Mouse (Mus musculus) lung, adult 2 months (tissue): ENCODE measurements at regions not wholly inside any gene's neighbourhood (a gene's known extent, or its start where the extent isn't known, plus 50 kb on each side); places are given as distances from the start of the nearest gene placed in this dataset.

Experiments
- DNase-seq: peaks from one replicate; pipeline ENCODE4 v3.0.0; 2022
- H3K4me1 ChIP-seq: fragments of 200-500 bp; 2 replicates; pipeline ENCODE4 v1.6.1; 2011; ENCODE audit warnings: low read length; ENCODE audit not compliant: control insufficient read depth, insufficient read depth
- H3K4me3 ChIP-seq: fragments of 200-500 bp; replicated peaks from 2 replicates; pipeline ENCODE3; 2011; ENCODE audit warnings: low read depth, mild to moderate bottlenecking, control low read depth, low read length; ENCODE audit errors: extremely low read depth
- CTCF ChIP-seq: fragments of 200-500 bp; IDR thresholded peaks from 2 replicates; pipeline ENCODE4 v1.5.1; 2011; ENCODE audit warnings: mild to moderate bottlenecking, low read length, control low read depth; ENCODE audit not compliant: insufficient read depth
- POLR2A ChIP-seq: fragments of 200-500 bp; IDR thresholded peaks from 2 replicates; pipeline ENCODE4 v1.6.1; 2011; ENCODE audit warnings: low read depth, mild to moderate bottlenecking, control low read depth, low read length, borderline replicate concordance; ENCODE audit errors: extremely low read depth
- WGBS: fragments of 180-500 bp; shearing (Covaris S2); methylation state at CpG from one replicate; pipeline ENCODE4 v1.1.7; 2018; 5-methylcytosine and 5-hydroxymethylcytosine counted together

- no peak overlapping the region for H3K4me3 ChIP-seq
- 60% methylated on average over 9 of the region's 9 CpGs for WGBS
- H3K4me1 ChIP-seq = no peaks in the 10 kb centered on the region
- TF ChIP-seq CTCF (no peak), POLR2A (no peak)
- no peak for DNase-seq
Observed at GRCm38 (mm10) chr4:137216908-137217497, 60.3 kb upstream of the Wnt4 start.

DNA sequence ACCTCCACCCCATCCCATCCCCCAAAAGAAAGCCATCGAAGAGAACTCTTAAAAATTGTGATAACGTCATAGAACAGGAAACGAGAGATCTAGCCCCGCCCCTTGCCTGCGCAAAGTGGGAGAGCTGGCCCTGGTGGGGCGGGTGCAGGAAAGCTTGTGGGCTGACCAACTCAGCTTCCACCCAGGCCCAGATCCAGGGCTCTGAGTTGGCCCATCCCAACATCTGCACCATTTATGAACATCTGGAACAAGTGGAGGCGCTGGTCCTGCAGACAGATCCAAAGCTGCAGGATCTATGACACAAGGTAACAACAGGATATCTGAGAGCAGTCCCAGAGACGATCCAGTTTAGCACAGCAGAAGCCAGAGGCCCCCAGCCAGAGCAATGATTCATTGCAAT, 62.7 kb upstream of the Wnt4 start:
- TF ChIP-seq POLR2A (no peak), CTCF (no peak)
- no peaks in the 10 kb centered on the region for H3K4me1 ChIP-seq
- DNase-seq = no peak
- no peak overlapping the region for H3K4me3 ChIP-seq
- WGBS = 54% methylated on average over 8 of the region's 8 CpGs

- TF ChIP-seq POLR2A (no peak), CTCF (no peak)
- Histone ChIP-seq H3K4me1 (no peaks in the 10 kb centered on the region), H3K4me3 (no peak overlapping the region)
- 48% methylated on average over 9 of the region's 9 CpGs for WGBS
- DNase-seq = no peak
Observed at GRCm38 (mm10) chr4:137212846-137213245, 64.4 kb upstream of the Wnt4 start.

DNA sequence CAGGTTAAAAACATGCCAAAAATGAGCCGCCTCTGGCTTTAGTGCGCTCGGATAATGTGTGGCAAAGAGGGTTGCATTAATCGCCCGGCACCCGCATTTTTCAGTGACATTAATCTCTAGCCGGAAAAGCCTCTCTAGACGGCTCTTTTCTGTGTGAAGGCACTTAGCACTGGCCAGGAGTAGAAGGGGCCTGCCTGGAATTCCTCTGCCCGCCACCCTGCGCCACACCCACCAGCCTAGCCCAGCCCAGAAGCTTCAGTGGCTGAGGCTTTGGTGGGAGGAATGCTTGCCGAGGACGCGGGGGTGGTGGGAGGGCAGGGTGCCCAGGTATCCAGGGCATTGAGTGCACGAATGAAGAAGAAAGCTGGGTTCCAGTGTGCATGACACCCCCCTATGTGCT, 65.2 kb upstream of the Wnt4 start:
- 21% methylated on average over 14 of the region's 14 CpGs for WGBS
- DNase-seq = no peak
- no peak for TF ChIP-seq POLR2A
- TF ChIP-seq CTCF = no peak

GRCm38 (mm10) chr4:137211288-137211687, 66.0 kb upstream of the Wnt4 start:
- Histone ChIP-seq H3K4me1 (no peaks in the 10 kb centered on the region), H3K4me3 (no peak overlapping the region)
- DNase-seq = no peak
- WGBS = 67% methylated on average over 4 of the region's 4 CpGs
- TF ChIP-seq POLR2A (no peak), CTCF (no peak)

More for the DNA sequence above, 65.2 kb upstream of the Wnt4 start:
- H3K4me1 ChIP-seq = no peaks in the 10 kb centered on the region
- H3K4me3 ChIP-seq = no peak overlapping the region

DNA sequence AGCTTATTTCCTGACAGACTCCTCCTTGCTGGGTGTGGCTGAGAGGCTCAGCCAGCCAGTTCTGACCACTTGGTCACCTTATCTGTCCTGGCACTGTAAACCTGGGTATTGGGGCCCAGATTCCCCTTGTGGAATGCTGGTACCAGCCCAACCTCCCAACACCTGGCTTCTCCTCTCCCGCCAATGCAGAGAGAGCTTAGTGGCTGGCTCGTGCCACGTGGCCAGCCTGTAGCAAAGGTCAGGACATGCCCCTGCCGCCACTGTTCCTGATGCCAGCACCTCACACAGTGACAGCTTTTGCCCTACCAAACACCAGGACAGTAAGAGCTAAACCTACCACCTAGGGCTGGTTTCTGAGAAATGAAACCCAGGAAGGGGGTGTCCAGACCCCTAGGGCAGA, 66.8 kb upstream of the Wnt4 start:
- no peak for DNase-seq
- whole genome bisulfite sequencing = 58% methylated on average over 4 of the region's 4 CpGs
- TF ChIP-seq POLR2A (no peak), CTCF (no peak)
- Histone ChIP-seq H3K4me3 (no peak overlapping the region), H3K4me1 (no peaks in the 10 kb centered on the region)

GRCm38 (mm10) chr4:137200968-137201367, 76.3 kb upstream of the Wnt4 start:
- TF ChIP-seq CTCF (no peak), POLR2A (no peak)
- Histone ChIP-seq H3K4me1 (no peaks in the 10 kb centered on the region), H3K4me3 (no peak overlapping the region)
- DNase-seq = no peak
- WGBS = 75% methylated on average over 7 of the region's 7 CpGs

DNA sequence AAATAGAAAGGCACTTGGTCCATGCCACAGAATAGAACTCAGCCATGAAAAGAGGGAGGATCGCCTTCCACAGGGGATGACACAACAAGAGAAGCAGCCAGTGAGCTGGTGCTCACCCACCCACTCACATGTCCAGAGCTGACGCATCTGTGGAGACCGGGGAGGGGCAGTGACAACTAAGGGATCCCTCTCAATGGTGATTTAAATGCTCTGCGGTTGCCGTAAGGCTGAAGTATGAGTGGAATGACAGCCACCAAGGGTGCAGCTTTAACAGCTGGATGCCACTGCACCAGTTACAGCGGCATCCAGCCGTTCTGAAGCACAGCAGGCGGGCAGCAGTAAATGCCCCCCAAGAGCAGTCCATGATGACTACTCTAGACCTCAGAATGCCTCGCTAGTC, 76.9 kb upstream of the Wnt4 start:
- no peak overlapping the region for H3K4me3 ChIP-seq
- TF ChIP-seq POLR2A (no peak), CTCF (no peak)
- 72% methylated on average over 9 of the region's 9 CpGs for WGBS
- H3K4me1 ChIP-seq = no peaks in the 10 kb centered on the region
- no peak for DNase-seq

DNA sequence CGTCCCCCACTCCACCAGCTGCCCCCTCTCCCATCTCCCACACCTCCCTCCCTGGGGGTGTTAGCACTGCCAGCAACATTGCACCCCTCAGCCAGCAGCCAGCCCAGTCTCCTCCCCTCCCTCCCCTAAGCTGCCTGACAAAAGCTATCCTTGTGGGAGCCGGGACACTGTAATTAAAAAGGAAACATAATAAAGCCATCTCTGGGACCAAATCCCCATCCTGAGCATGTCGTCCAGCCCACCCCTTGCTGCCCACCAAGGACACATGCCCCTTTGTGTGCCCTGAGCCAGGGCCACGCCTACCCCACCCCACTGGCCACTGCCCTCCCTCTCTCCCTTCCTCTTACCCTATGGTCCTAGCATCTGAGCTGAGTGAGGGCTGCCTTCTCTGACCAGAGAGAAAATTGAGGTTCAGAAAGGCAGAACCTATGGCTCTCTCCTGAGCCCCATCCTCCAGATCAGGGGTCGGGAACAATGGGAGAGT, 80.8 kb upstream of the Wnt4 start:
- TF ChIP-seq CTCF (no peak), POLR2A (no peak)
- Histone ChIP-seq H3K4me3 (no peak overlapping the region), H3K4me1 (no peaks in the 10 kb centered on the region)
- 52% methylated on average over 5 of the region's 5 CpGs for WGBS
- DNase-seq = no peak

DNA sequence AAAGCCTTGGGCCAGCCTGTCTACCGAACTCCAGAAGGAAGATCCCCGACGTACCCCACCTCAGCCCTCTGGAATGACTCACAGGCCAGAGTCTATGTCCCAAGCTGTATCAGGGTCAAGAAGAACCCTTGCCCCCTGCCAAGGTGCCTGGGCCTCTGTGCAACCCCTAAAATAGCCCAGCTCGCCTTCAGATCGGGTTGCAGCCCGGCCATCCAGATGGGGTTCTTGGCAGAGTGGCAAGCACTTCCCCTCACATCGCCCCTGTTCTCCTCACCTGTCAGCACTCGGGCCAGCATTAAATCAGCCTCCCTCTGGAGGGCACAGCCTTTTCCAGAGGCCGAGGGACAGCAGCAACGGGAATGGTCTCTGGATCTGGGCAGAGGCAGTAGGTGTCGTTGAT, 83.2 kb upstream of the Wnt4 start:
- no peak overlapping the region for H3K4me3 ChIP-seq
- TF ChIP-seq POLR2A (no peak), CTCF (no peak)
- DNase-seq = no peak
- 81% methylated on average over 11 of the region's 11 CpGs for WGBS
- no peaks in the 10 kb centered on the region for H3K4me1 ChIP-seq

GRCm38 (mm10) chr4:137190625-137191024, 86.7 kb upstream of the Wnt4 start:
- 74% methylated on average over 10 of the region's 10 CpGs for WGBS
- TF ChIP-seq POLR2A = no peak
- no peak for TF ChIP-seq CTCF

More at GRCm38 (mm10) chr4:137190625-137191024, 86.7 kb upstream of the Wnt4 start:
- Histone ChIP-seq H3K4me3 (no peak overlapping the region), H3K4me1 (no peaks in the 10 kb centered on the region)
- DNase-seq = no peak
